Mouse (Mus musculus) embryonic facial prominence, embryonic 13.5 days (tissue): ENCODE data around the gene Fbxo31. TPM values are rescaled to one million over a fixed set of nuclear protein-coding genes. Genes with fewer than 3 reads are reported as not detected.
A peak's percentile ranks its signal among the peaks of the same experiment; 100 is the strongest.

Source experiments
- ATAC-seq: fragments of 200-750 bp; cut with Nextera tagmentation; 2 replicates; pipeline ENCODE4 v1.8.0; 2017; ENCODE audit warnings: low read depth; ENCODE audit not compliant: insufficient number of reproducible peaks, insufficient read depth, low FRiP score, low TSS enrichment
- H3K27ac ChIP-seq: fragments of 300-500 bp; sonication (generic); 2 replicates; pipeline ENCODE4 v1.5.1; 2015; ENCODE audit warnings: moderate library complexity, mild to moderate bottlenecking, inconsistent platforms
- H3K27me3 ChIP-seq: fragments of 300-500 bp; sonication (generic); 2 replicates; pipeline ENCODE4 v1.6.1; 2015; ENCODE audit warnings: mild to moderate bottlenecking, inconsistent platforms
- H3K36me3 ChIP-seq: fragments of 300-500 bp; sonication (generic); 2 replicates; pipeline ENCODE4 v1.6.1; 2015; ENCODE audit warnings: mild to moderate bottlenecking, inconsistent platforms
- H3K4me1 ChIP-seq: fragments of 300-500 bp; sonication (generic); 2 replicates; pipeline ENCODE4 v1.6.1; 2015; ENCODE audit warnings: inconsistent platforms
- H3K4me2 ChIP-seq: fragments of 300-500 bp; sonication (generic); 2 replicates; pipeline ENCODE4 v1.6.1; 2015; ENCODE audit warnings: moderate library complexity, mild to moderate bottlenecking, inconsistent platforms
- H3K4me3 ChIP-seq: fragments of 300-500 bp; sonication (generic); 2 replicates; pipeline ENCODE4 v1.5.1; 2015; ENCODE audit warnings: mild to moderate bottlenecking, inconsistent platforms
- H3K9ac ChIP-seq: fragments of 300-500 bp; sonication (generic); 2 replicates; pipeline ENCODE4 v1.6.1; 2015; ENCODE audit warnings: mild to moderate bottlenecking, inconsistent platforms
- H3K9me3 ChIP-seq: fragments of 300-500 bp; sonication (generic); 2 replicates; pipeline ENCODE4 v1.6.1; 2016; ENCODE audit warnings: inconsistent platforms
- WGBS: fragments of 180-500 bp; shearing (Covaris S2); methylation state at CpG from one replicate; pipeline ENCODE4 v1.1.7; 2015; ENCODE audit warnings: mixed read lengths; 5-methylcytosine and 5-hydroxymethylcytosine counted together
- polyA plus RNA-seq: library from polyadenylated mRNA; unstranded; fragments of >200 nt; fragmentation: Nextera tagmentation; extraction: Ambion mirVana; gene quantifications from 2 replicates; pipeline ENCODE4 v1.2.1, GENCODE M21; 2015

Fbxo31 gene
- polyA plus RNA-seq, 1 experiment from 2014 or later: 22.1 TPM

GRCm38 (mm10) chr8:121585159-121585825 is 6.7 kb upstream of the Fbxo31 start:
- no peaks in the 10 kb centered on the region for H3K9me3 ChIP-seq
- H3K4me2 ChIP-seq: peak overlapping the region; percentile 62
- no peaks in the 10 kb centered on the region for H3K27me3 ChIP-seq
- peaks cover 14% of the 10 kb centered on the region for H3K4me1 ChIP-seq
- peak overlapping the region; percentile 73 for H3K9ac ChIP-seq
- H3K36me3 ChIP-seq: no peaks in the 10 kb centered on the region
- H3K27ac ChIP-seq: no peak overlapping the region
- peak; percentile 94 for ATAC-seq
- WGBS: under 1% methylated on average over 47 of the region's 47 CpGs
- H3K4me3 ChIP-seq: peak overlapping the region; percentile 55

DNA sequence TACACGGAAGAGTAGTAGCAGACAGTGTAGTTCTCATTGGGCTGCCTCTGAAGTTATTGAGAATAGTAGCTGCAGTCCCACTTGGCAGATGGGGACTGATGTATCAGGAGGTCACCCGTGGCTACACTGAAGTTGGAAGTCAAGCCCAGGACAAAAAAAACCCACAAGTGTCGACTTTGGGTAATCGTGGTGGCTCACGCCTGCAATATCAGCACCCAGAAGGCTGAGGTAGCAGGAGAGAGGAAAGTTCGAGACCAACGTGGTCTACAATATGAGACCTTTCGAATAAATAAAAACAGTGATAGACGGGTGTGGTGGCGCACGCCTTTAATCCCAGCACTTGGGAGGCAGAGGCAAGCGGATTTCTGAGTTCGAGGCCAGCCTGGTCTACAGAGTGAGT is 6.1 kb upstream of the Fbxo31 start:
- Histone ChIP-seq H3K4me3 (peak overlapping the region; percentile 55), H3K4me2 (peak overlapping the region; percentile 62), H3K4me1 (peaks cover 12% of the 10 kb centered on the region), H3K36me3 (no peaks in the 10 kb centered on the region), H3K27me3 (no peaks in the 10 kb centered on the region), H3K9me3 (no peaks in the 10 kb centered on the region), H3K27ac (no peak overlapping the region), H3K9ac (peak overlapping the region; percentile 73)
- ATAC-seq: no peak
- 42% methylated on average over 13 of the region's 13 CpGs for WGBS

DNA sequence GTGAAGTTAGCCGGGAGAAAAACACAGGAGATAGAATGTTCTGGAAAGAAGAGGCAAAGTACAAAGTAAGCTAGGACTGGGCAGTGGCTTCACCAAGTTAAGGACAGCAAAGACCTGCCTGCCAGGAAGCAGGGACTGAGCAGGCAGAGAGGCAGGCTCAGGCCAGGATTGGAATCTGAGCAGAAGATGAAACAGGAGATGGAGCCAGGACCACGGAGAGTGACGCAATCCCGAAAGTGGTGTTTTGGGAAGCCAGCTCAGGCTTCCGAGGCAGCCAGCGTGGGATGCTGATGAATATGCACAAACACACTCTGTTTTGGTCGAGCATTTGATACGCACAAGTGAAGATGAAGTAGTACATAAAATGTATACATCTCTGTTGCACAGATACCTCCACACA is 5.0 kb upstream of the Fbxo31 start:
- no peaks in the 10 kb centered on the region for H3K27me3 ChIP-seq
- H3K9ac ChIP-seq: no peak overlapping the region
- no peaks in the 10 kb centered on the region for H3K9me3 ChIP-seq
- H3K4me2 ChIP-seq: no peak overlapping the region
- H3K4me3 ChIP-seq: no peak overlapping the region
- ATAC-seq: no peak
- no peak overlapping the region for H3K27ac ChIP-seq
- H3K36me3 ChIP-seq: no peaks in the 10 kb centered on the region
- 46% methylated on average over 8 of the region's 8 CpGs for WGBS
- peaks cover 8% of the 10 kb centered on the region; the same call in 1 of the 2 replicates for H3K4me1 ChIP-seq

- Histone ChIP-seq H3K4me2 (no peak overlapping the region), H3K9me3 (no peaks in the 10 kb centered on the region), H3K27me3 (no peaks in the 10 kb centered on the region), H3K4me1 (peaks cover 35% of the 10 kb centered on the region), H3K4me3 (no peak overlapping the region), H3K9ac (no peak overlapping the region), H3K27ac (no peak overlapping the region), H3K36me3 (no peaks in the 10 kb centered on the region)
- no peak for ATAC-seq
- 26% methylated on average over 9 of the region's 9 CpGs for WGBS
Observed at GRCm38 (mm10) chr8:121580465-121580864, 1.9 kb upstream of the Fbxo31 start.

GRCm38 (mm10) chr8:121577751-121578675 is 593 bp downstream of the Fbxo31 start:
- Histone ChIP-seq H3K4me1 (peaks cover 31% of the 10 kb centered on the region), H3K4me2 (peak overlapping the region; percentile 90), H3K9ac (peak overlapping the region; percentile 92), H3K27me3 (no peaks in the 10 kb centered on the region), H3K27ac (peak overlapping the region; percentile 33; the same call in 1 of the 2 replicates), H3K36me3 (no peaks in the 10 kb centered on the region), H3K9me3 (no peaks in the 10 kb centered on the region), H3K4me3 (peak overlapping the region; percentile 92)
- peak; percentile 17 for ATAC-seq
- under 1% methylated on average over 44 of the region's 44 CpGs for WGBS

DNA sequence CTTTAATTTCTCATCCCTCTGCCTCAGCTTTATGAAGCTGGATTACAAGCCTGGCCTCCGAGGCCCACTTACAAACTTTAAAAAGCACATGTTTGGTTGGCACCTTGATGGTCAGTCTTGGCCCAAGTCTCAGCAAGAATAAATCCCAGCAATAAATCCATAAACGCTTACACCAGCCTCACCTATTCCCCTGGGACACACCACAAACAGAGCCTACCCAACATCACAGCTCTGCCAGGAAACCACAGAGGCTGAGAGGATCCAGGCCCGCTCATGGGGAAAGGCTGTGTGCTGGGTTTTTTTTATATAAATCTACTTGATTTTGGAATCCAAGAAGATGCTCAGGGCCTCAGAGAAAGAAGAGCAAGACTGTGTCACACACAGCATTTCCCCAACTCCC is 2.9 kb downstream of the Fbxo31 start:
- Histone ChIP-seq H3K27me3 (no peaks in the 10 kb centered on the region), H3K4me3 (no peak overlapping the region), H3K9me3 (no peaks in the 10 kb centered on the region), H3K27ac (no peak overlapping the region), H3K9ac (peak overlapping the region; percentile 11; the same call in 1 of the 2 replicates), H3K36me3 (no peaks in the 10 kb centered on the region), H3K4me2 (no peak overlapping the region), H3K4me1 (peaks cover 33% of the 10 kb centered on the region)
- 74% methylated on average over 3 of the region's 3 CpGs for WGBS
- ATAC-seq: no peak

DNA sequence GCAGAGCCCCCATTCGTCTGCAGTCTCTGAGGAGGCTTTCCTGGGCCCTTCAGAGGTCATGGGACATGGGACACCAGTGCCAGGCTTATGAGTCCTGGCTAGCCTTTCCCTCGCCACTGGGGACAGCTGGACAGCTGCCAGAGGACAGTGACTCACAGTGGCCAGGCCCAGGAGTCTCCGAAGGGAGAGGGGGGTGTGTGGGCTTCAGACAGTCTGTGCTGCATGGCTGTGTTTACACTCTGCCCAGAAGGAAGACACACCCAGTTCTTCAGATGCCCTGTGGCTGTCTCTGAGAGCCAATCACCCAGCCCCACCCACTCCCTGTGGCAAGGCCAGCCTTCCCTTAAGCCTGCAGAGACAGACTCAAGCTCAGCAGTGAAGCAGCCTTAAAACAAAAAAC is 5.3 kb downstream of the Fbxo31 start:
- Histone ChIP-seq H3K4me2 (no peak overlapping the region), H3K4me1 (peaks cover 33% of the 10 kb centered on the region), H3K9me3 (no peaks in the 10 kb centered on the region), H3K27ac (no peak overlapping the region), H3K36me3 (peaks cover 3% of the 10 kb centered on the region; the same call in 1 of the 2 replicates), H3K9ac (no peak overlapping the region), H3K4me3 (no peak overlapping the region), H3K27me3 (no peaks in the 10 kb centered on the region)
- ATAC-seq: no peak
- WGBS: 54% methylated on average over 3 of the region's 3 CpGs

DNA sequence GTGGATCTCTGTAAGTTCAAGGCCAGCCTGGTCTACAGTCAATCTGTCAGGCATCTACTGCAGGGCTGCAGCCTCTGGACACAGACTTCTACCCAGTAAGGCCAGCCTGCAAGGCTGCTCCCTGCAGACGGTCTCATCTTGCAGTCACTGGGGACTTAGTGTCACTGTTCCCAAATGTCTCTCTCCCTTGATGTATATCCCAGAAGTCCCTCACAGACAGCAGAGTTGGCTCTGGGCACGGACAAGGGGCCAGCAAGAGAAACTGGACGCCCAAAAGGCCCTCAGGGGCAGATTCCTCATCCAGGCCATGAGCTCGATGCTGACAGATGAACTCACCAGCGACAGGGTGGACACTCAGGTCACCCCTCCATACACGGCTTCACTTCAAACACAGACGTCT is 6.5 kb downstream of the Fbxo31 start:
- ATAC-seq: no peak
- H3K4me3 ChIP-seq: no peak overlapping the region
- WGBS: 67% methylated on average over 7 of the region's 7 CpGs
- H3K27ac ChIP-seq: no peak overlapping the region
- peaks cover 23% of the 10 kb centered on the region for H3K4me1 ChIP-seq
- H3K9ac ChIP-seq: no peak overlapping the region
- peaks cover 3% of the 10 kb centered on the region; the same call in 1 of the 2 replicates for H3K36me3 ChIP-seq
- H3K9me3 ChIP-seq: no peaks in the 10 kb centered on the region
- H3K4me2 ChIP-seq: no peak overlapping the region
- H3K27me3 ChIP-seq: no peaks in the 10 kb centered on the region

- WGBS: 83% methylated on average over 17 of the region's 17 CpGs
- no peak for ATAC-seq
- no peak overlapping the region for H3K4me3 ChIP-seq
- no peaks in the 10 kb centered on the region for H3K9me3 ChIP-seq
- H3K4me2 ChIP-seq: no peak overlapping the region
- no peak overlapping the region for H3K9ac ChIP-seq
- no peaks in the 10 kb centered on the region for H3K27me3 ChIP-seq
- H3K36me3 ChIP-seq: peaks cover 8% of the 10 kb centered on the region; the same call in 1 of the 2 replicates
- no peak overlapping the region for H3K27ac ChIP-seq
- peaks cover 10% of the 10 kb centered on the region for H3K4me1 ChIP-seq
Observed at GRCm38 (mm10) chr8:121570801-121571200, 7.8 kb downstream of the Fbxo31 start.

DNA sequence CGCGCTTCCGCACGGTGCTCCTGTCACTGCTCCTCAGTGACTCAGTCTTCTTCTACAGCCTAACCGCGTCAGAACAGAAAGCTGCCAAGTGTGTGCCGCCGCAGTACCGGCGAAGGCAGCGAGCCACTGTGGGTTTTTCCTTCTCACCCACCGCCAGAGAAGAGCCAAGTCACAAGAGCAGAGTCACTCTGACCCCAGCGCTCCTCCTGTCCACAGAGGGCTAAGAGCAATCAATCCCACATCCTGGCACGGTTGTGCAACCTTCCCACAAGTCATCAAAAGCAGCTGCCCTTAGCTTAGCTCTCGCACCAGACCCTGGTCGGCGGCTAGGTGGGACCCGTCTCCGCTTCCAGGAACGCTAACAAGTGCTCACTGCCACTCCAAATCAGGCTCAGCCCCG is 8.3 kb downstream of the Fbxo31 start:
- Histone ChIP-seq H3K27ac (no peak overlapping the region), H3K4me3 (no peak overlapping the region), H3K27me3 (no peaks in the 10 kb centered on the region), H3K9ac (no peak overlapping the region), H3K36me3 (peaks cover 13% of the 10 kb centered on the region), H3K9me3 (no peaks in the 10 kb centered on the region), H3K4me2 (no peak overlapping the region), H3K4me1 (peaks cover 7% of the 10 kb centered on the region)
- 83% methylated on average over 21 of the region's 21 CpGs for WGBS
- ATAC-seq: no peak

DNA sequence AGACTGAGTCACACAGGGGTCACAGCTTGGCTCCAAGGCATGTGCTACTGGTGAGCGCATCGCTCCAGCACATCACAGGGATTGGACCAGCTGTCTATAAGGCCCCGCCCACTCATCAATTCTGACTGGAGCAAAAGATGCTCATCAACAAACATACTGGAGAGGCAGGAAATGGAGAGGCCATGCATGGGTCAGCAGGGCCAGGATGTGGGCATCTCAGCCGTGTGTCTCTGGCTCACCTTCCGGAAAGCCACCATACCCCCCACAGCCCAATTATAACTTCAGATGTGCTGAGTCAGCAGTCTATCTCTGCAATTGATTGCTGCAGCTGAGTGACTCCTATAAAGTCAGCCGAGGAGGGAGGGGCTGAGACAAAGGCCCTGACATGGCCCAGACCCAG is 10.3 kb downstream of the Fbxo31 start:
- no peak overlapping the region for H3K4me3 ChIP-seq
- no peak overlapping the region for H3K9ac ChIP-seq
- H3K27me3 ChIP-seq: no peaks in the 10 kb centered on the region
- no peak overlapping the region for H3K27ac ChIP-seq
- H3K36me3 ChIP-seq: peaks cover 29% of the 10 kb centered on the region
- 70% methylated on average over 6 of the region's 6 CpGs for WGBS
- no peak for ATAC-seq
- no peak overlapping the region for H3K4me2 ChIP-seq
- H3K4me1 ChIP-seq: peaks cover 6% of the 10 kb centered on the region
- no peaks in the 10 kb centered on the region for H3K9me3 ChIP-seq

- no peak overlapping the region for H3K27ac ChIP-seq
- no peaks in the 10 kb centered on the region for H3K9me3 ChIP-seq
- H3K4me3 ChIP-seq: no peak overlapping the region
- ATAC-seq: no peak
- no peak overlapping the region for H3K4me2 ChIP-seq
- peaks cover 57% of the 10 kb centered on the region for H3K36me3 ChIP-seq
- no peaks in the 10 kb centered on the region for H3K4me1 ChIP-seq
- no peaks in the 10 kb centered on the region for H3K27me3 ChIP-seq
- 64% methylated on average over 6 of the region's 6 CpGs for WGBS
- H3K9ac ChIP-seq: no peak overlapping the region
Observed at GRCm38 (mm10) chr8:121563701-121564100, 14.9 kb downstream of the Fbxo31 start.
